Mouse (Mus musculus): Measurements from ENCODE around the gene Pou2f2. TPM values are rescaled to one million over a fixed set of nuclear protein-coding genes. Genes with fewer than 3 reads are reported as not detected.

Pou2f2 gene
- polyA plus RNA-seq, 1 experiment from 2014 or later, result 2.5 TPM

Small RNA genes within 50 kb of the gene (microRNA-seq; reads per million reads assigned to microRNA genes)
- gene Mir6537 (not detected), gene Mir7048 (not detected)

Other genes with a start within 250 kb of the Pou2f2 start
- gene Gm4881, start 235.2 kb downstream of the Pou2f2 start, polyA plus RNA-seq (2015; fragmentation: Nextera tagmentation; extraction: Ambion mirVana), result not detected in 2 replicates
- gene Rabac1, start 207.0 kb downstream of the Pou2f2 start, polyA plus RNA-seq (2015; fragmentation: Nextera tagmentation; extraction: Ambion mirVana), result 143 and 153 TPM in 2 replicates
- 0.68 and 2.1 TPM in 2 replicates for gene Atp1a3, start 173.8 kb downstream of the Pou2f2 start, polyA plus RNA-seq (2015; fragmentation: Nextera tagmentation; extraction: Ambion mirVana)
- gene Grik5, start 107.4 kb downstream of the Pou2f2 start, polyA plus RNA-seq (2015; fragmentation: Nextera tagmentation; extraction: Ambion mirVana), result 5.1 and 7.0 TPM in 2 replicates
- 33.9 and 37.1 TPM in 2 replicates for gene Zfp574, start 107.2 kb downstream of the Pou2f2 start, polyA plus RNA-seq (2015; fragmentation: Nextera tagmentation; extraction: Ambion mirVana)
- gene Dedd2, start 40.9 kb upstream of the Pou2f2 start, polyA plus RNA-seq (2015; fragmentation: Nextera tagmentation; extraction: Ambion mirVana), result 10.2 and 11.7 TPM in 2 replicates
- gene Zfp526, start 41.7 kb upstream of the Pou2f2 start, polyA plus RNA-seq (2015; fragmentation: Nextera tagmentation; extraction: Ambion mirVana), result 2.5 and 2.6 TPM in 2 replicates
- 10.7 and 12.1 TPM in 2 replicates for gene Gsk3a, start 58.1 kb upstream of the Pou2f2 start, polyA plus RNA-seq (2015; fragmentation: Nextera tagmentation; extraction: Ambion mirVana)
- 16.9 and 17.9 TPM in 2 replicates for gene Erf, start 71.0 kb upstream of the Pou2f2 start, polyA plus RNA-seq (2015; fragmentation: Nextera tagmentation; extraction: Ambion mirVana)
- 28.2 and 32.4 TPM in 2 replicates for gene Cic, start 88.0 kb upstream of the Pou2f2 start, polyA plus RNA-seq (2015; fragmentation: Nextera tagmentation; extraction: Ambion mirVana)
- gene Pafah1b3, start 118.3 kb upstream of the Pou2f2 start, polyA plus RNA-seq (2015; fragmentation: Nextera tagmentation; extraction: Ambion mirVana), result 181 and 191 TPM in 2 replicates
- 0.90 and 1.0 TPM in 2 replicates for gene Prr19, start 121.7 kb upstream of the Pou2f2 start, polyA plus RNA-seq (2015; fragmentation: Nextera tagmentation; extraction: Ambion mirVana)
- 0.68 and 0.87 TPM in 2 replicates for gene Tmem145, start 126.4 kb upstream of the Pou2f2 start, polyA plus RNA-seq (2015; fragmentation: Nextera tagmentation; extraction: Ambion mirVana)
- gene Megf8, start 137.4 kb upstream of the Pou2f2 start, polyA plus RNA-seq (2015; fragmentation: Nextera tagmentation; extraction: Ambion mirVana), result 13.3 and 16.4 TPM in 2 replicates
- 2.7 and 4.8 TPM in 2 replicates for gene Cnfn, start 190.0 kb upstream of the Pou2f2 start, polyA plus RNA-seq (2015; fragmentation: Nextera tagmentation; extraction: Ambion mirVana)
- gene Lipe, start 219.0 kb upstream of the Pou2f2 start, polyA plus RNA-seq (2015; fragmentation: Nextera tagmentation; extraction: Ambion mirVana), result 9.6 and 12.2 TPM in 2 replicates
- gene Cxcl17, start 233.2 kb upstream of the Pou2f2 start, polyA plus RNA-seq (2015; fragmentation: Nextera tagmentation; extraction: Ambion mirVana), result 0.45 and 0.84 TPM in 2 replicates

Measured in kidney, embryonic 15.5 days (tissue).